Mouse (Mus musculus) Muller cell, postnatal 12 days (primary cell): Measurements from ENCODE around the gene 4933428G20Rik.

Experiments
- DNase-seq: peaks from one replicate; pipeline ENCODE4 v3.0.0-alpha.2; 2015; ENCODE audit errors: inconsistent ontology term

4933428G20Rik gene

GRCm38 (mm10) chr11:97462538-97462937, 37.6 kb downstream of the 4933428G20Rik start:
- no peak for DNase-seq

- no peak for DNase-seq
These were observed 38.8 kb downstream of the 4933428G20Rik start for GRCm38 (mm10) chr11:97461307-97461820.

GRCm38 (mm10) chr11:97457120-97457519, 43.0 kb downstream of the 4933428G20Rik start:
- DNase-seq: no peak

- no peak for DNase-seq
These were observed 48.5 kb downstream of the 4933428G20Rik start for GRCm38 (mm10) chr11:97451625-97452024.

GRCm38 (mm10) chr11:97450305-97450922, 49.7 kb downstream of the 4933428G20Rik start:
- DNase-seq: peak; percentile 94

GRCm38 (mm10) chr11:97449601-97450293, 50.4 kb downstream of the 4933428G20Rik start:
- DNase-seq: peak; percentile 96

GRCm38 (mm10) chr11:97448611-97449394, 51.3 kb downstream of the 4933428G20Rik start:
- no peak for DNase-seq

- DNase-seq: no peak
These were observed 52.2 kb downstream of the 4933428G20Rik start for GRCm38 (mm10) chr11:97447979-97448378.

GRCm38 (mm10) chr11:97445999-97446511, 54.1 kb downstream of the 4933428G20Rik start:
- DNase-seq: no peak

GRCm38 (mm10) chr11:97445596-97445995, 54.5 kb downstream of the 4933428G20Rik start:
- no peak for DNase-seq

- DNase-seq: no peak
These were observed 57.1 kb downstream of the 4933428G20Rik start for GRCm38 (mm10) chr11:97442891-97443675.

- peak; percentile 78 for DNase-seq
These were observed 58.4 kb downstream of the 4933428G20Rik start for GRCm38 (mm10) chr11:97441658-97442125.

GRCm38 (mm10) chr11:97441036-97441657, 59.0 kb downstream of the 4933428G20Rik start:
- peak; percentile 89 for DNase-seq
